Mouse (Mus musculus) liver, postnatal 0 days (tissue): Measurements from ENCODE around the gene Izumo2.

ENCODE experiments used
- CTCF ChIP-seq: sonication (generic); IDR thresholded peaks from 2 replicates; pipeline ENCODE4 v1.5.1; 2016; ENCODE audit warnings: antibody characterized with exemption, low read depth
- EP300 ChIP-seq: IDR thresholded peaks from 2 replicates; pipeline ENCODE4 v1.6.1; 2016; ENCODE audit warnings: antibody characterized with exemption, low read depth, mild to moderate bottlenecking

GRCm38 (mm10) chr7:44708574-44708973 is at the start of gene Izumo2:
- TF ChIP-seq CTCF, result no peak
- no peak for TF ChIP-seq EP300
